Mouse (Mus musculus) spleen, adult 2 months (tissue): Measurements from ENCODE around the gene Shprh. TPM values are rescaled to one million over a fixed set of nuclear protein-coding genes. Genes with fewer than 3 reads are reported as not detected.

ENCODE experiments used
- DNase-seq, 2 experiments: peaks; one replicate each; pipeline versions ENCODE4 v3.0.0 to v3.0.0-alpha.2; 2012 to 2021; ENCODE audit warnings: low spot score in 2 of 2, low read depth in 1 of 2
- H3K27ac ChIP-seq: fragments of 200-500 bp; 2 replicates; pipeline ENCODE4 v1.5.1; 2012; ENCODE audit warnings: low read length, inconsistent platforms; ENCODE audit not compliant: insufficient read depth
- H3K27me3 ChIP-seq: fragments of 200-500 bp; 2 replicates; pipeline ENCODE4 v1.6.1; 2012; ENCODE audit warnings: mild to moderate bottlenecking, moderate library complexity, low read length, inconsistent platforms; ENCODE audit not compliant: control insufficient read depth, insufficient read depth
- H3K36me3 ChIP-seq: fragments of 200-500 bp; 2 replicates; pipeline ENCODE4 v1.6.1; 2012; ENCODE audit warnings: mild to moderate bottlenecking, low read length, inconsistent platforms; ENCODE audit not compliant: control insufficient read depth, insufficient read depth
- H3K4me1 ChIP-seq: fragments of 200-500 bp; 2 replicates; pipeline ENCODE4 v1.6.1; 2011; ENCODE audit warnings: inconsistent platforms; ENCODE audit not compliant: control insufficient read depth, insufficient read depth, insufficient read length
- H3K4me3 ChIP-seq: fragments of 200-500 bp; 2 replicates; pipeline ENCODE4 v1.5.1; 2011; ENCODE audit warnings: mild to moderate bottlenecking, inconsistent platforms; ENCODE audit not compliant: insufficient read depth, insufficient read length; ENCODE audit errors: extremely low read depth
- CTCF ChIP-seq: fragments of 200-500 bp; IDR thresholded peaks from 2 replicates; pipeline ENCODE4 v1.5.1; 2011; ENCODE audit warnings: mild to moderate bottlenecking, inconsistent platforms; ENCODE audit not compliant: insufficient read depth, insufficient read length, insufficient replicate concordance; ENCODE audit errors: extremely low read depth
- POLR2A ChIP-seq: fragments of 200-500 bp; IDR thresholded peaks from 2 replicates; pipeline ENCODE4 v1.6.1; 2011; ENCODE audit warnings: low read depth, low read length, inconsistent platforms
- WGBS: fragments of 180-500 bp; shearing (Covaris S2); methylation state at CpG from one replicate; pipeline ENCODE4 v1.1.7; 2018; 5-methylcytosine and 5-hydroxymethylcytosine counted together
- polyA plus RNA-seq: library from polyadenylated mRNA; depleted of rRNA; stranded (reverse); fragments of >200 nt; gene quantifications from 2 replicates; pipeline ENCODE4 v1.2.3, GENCODE M21; 2012; rRNA removed

Gene Shprh
- polyA plus RNA-seq, result 1.5 and 1.6 TPM in 2 replicates

DNA sequence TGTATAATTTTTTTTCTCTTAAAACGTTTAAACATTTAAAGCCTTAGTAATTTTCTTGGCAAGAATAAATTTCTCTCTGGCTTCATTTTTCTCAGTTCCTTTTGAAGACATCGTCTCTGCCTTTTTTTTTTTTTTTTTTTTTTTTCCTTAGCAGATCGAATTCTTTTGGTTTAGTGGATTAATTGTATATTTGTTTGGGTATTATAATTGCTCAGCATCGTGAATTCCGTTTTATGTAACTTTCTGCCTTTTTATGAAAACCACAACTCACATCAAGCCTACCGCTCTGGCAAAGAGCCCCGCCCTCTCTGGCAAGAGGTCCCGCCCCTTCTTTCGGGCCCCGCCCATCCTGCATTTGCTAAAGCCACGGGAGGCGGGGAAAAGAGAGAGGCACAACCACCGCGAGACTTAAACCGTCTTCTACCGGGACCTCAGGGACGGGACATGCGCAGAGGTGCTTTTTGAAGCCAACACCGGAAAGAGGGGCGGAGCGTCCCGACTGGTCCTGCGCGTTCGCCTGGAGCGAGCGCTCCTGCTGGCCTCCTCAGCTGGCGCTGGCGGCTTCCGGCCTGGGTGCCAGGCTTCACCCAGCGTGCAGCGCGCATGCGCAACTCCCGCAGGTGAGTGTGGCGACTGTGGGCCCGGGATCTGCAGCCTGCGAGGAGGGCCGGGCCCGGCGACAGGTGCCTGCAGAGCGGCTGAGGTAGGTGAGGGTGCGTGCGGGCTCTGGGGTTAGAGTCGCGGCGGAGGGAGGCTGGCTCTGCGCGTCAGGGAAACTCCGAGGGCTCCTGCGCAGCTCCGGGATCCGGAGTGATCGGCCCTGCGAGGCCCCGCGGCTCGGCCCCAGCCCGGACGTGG lies at the start of gene Shprh:
Shprh (plus strand) TSS at position 544 of the 858 bp plus-strand sequence.
- peak within 1 kb of the TSS; percentile 67 for H3K27ac ChIP-seq
- peak; percentile 98 to 99 for DNase-seq

DNA sequence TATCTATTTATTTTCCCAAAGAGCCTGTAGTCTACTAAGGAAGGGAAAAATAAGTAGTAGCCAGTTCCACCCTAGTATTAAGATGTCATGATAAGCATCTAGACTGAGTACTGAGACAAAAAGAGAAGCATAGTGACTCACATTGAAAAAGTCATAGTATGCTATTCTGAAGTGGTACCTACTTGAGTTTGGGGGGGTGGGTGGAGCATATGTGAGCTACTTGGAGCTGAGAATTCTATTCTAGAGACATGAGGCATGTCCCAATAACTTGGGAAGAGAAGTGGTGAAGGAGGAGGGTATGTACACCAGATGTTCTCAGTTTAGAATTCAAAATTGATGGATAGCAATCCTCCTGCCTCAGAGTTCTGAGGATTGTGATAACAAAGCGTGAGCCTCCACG lies 27.4 kb upstream of the Shprh start:
- Histone ChIP-seq H3K36me3 (no peaks in the 10 kb centered on the region), H3K27me3 (no peaks in the 10 kb centered on the region), H3K4me1 (no peaks in the 10 kb centered on the region), H3K27ac (no peak overlapping the region), H3K4me3 (no peak overlapping the region)
- WGBS, result 90% methylated on average over 2 of the region's 2 CpGs
- DNase-seq, result no peak
- TF ChIP-seq CTCF (no peak), POLR2A (no peak)

More for the DNA sequence above, at the start of gene Shprh:
- TF ChIP-seq POLR2A (peak; percentile 48; the same call in 1 of the 2 replicates), CTCF (no peak)
- Histone ChIP-seq H3K36me3 (peaks cover 4% of the 10 kb centered on the region; the same call in 1 of the 2 replicates), H3K27me3 (no peaks in the 10 kb centered on the region), H3K4me1 (peaks cover 2% of the 10 kb centered on the region; the same call in 1 of the 2 replicates), H3K4me3 (peak within 1 kb of the TSS; percentile 74)
- WGBS, result under 1% methylated on average over 60 of the region's 60 CpGs

DNA sequence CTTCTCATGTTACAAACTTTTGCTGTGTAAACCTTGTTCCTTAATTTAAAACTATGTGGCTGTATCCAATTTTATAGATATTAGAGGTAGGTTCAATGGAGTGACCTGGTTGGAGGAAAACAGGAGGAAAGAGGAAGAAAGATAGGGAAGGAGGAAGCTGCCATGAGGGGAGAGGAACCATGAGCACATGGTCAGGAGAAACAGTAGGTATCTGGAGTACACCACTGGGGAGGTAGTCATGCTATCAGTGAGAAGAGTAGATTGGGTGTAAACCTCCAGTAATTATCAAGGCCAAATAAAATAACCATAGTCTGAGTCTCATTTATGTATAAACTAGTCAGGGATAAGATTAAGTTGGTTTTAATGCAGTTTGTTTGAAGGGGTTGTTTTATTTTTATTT lies 3.6 kb upstream of the Shprh start:
- no peak for TF ChIP-seq CTCF
- TF ChIP-seq POLR2A, result no peak
- Histone ChIP-seq H3K27me3 (no peaks in the 10 kb centered on the region), H3K4me1 (no peaks in the 10 kb centered on the region), H3K4me3 (no peak overlapping the region), H3K27ac (no peak overlapping the region), H3K36me3 (no peaks in the 10 kb centered on the region)
- no peak for DNase-seq

DNA sequence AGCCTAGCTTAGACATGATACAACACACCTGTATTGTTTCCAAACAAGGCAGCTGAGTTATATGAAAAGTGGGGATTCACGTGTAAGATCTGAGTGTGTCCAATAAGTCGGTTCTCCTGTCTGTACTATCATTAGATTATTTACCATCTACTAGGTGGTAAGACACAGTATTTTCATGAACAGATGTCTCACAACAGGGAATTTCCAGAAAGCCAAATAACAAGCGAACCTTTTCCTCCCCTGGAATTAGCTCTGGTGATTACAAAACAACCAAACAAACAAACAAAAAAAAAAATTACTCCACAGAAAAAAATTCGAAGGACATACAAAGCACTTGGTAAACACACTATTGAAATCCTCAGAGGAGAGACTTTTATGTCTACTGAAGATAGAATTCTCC lies 781 bp upstream of the Shprh start:
- no peak overlapping the region for H3K4me3 ChIP-seq
- peaks cover 4% of the 10 kb centered on the region; the same call in 1 of the 2 replicates for H3K36me3 ChIP-seq
- TF ChIP-seq CTCF, result no peak
- no peak for DNase-seq
- no peak overlapping the region for H3K27ac ChIP-seq
- H3K4me1 ChIP-seq, result peaks cover 2% of the 10 kb centered on the region; the same call in 1 of the 2 replicates
- H3K27me3 ChIP-seq, result no peaks in the 10 kb centered on the region
- 77% methylated on average over 4 of the region's 4 CpGs for WGBS

DNA sequence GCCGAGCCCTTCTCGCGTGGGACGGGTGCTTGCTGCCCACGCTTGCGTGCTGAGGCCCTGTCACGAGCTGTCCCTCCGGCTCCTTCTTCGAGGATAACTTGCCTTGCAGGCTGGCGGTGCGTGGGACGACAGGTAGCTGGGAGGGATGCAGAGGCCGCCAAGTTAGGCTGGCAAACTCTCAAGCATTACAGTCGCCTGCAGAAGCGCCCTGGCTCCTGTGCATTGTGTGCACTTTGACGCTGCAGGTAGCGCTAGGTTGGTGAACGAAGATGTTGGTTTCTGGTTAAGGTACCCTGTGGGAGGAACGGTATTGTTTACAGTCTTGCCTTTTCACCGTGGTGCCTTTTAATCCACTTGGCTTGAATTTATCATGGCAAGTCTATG lies 507 bp downstream of the Shprh start:
- Histone ChIP-seq H3K27ac (peak overlapping the region; percentile 67), H3K27me3 (no peaks in the 10 kb centered on the region), H3K36me3 (peaks cover 7% of the 10 kb centered on the region), H3K4me3 (peak overlapping the region; percentile 74), H3K4me1 (peaks cover 2% of the 10 kb centered on the region; the same call in 1 of the 2 replicates)
- WGBS, result under 1% methylated on average over 20 of the region's 20 CpGs
- DNase-seq, result no peak
- no peak for TF ChIP-seq POLR2A
- TF ChIP-seq CTCF, result no peak

DNA sequence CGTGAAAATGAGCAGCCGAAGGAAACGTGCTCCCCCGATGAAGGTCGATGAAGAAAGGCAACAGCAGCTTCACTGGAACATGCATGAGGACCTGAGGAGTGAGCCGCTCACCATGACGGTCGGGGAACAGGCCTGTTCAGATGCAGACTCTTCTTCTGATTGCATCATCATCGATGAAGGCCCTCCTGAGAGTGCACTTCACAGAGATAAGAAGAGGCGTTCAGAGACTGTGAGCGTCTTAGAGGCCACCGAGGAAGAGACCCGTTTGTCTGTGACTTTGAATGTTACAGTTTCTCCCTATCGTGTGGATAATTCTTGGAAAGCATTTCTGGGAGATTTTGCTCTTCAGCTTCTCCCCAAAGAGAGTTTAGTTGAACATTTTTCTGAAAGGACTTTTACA lies 2.4 kb downstream of the Shprh start:
- no peak for DNase-seq
- H3K4me1 ChIP-seq, result peaks cover 2% of the 10 kb centered on the region; the same call in 1 of the 2 replicates
- 94% methylated on average over 14 of the region's 14 CpGs for WGBS
- H3K27me3 ChIP-seq, result no peaks in the 10 kb centered on the region
- TF ChIP-seq CTCF, result no peak
- TF ChIP-seq POLR2A, result no peak
- H3K36me3 ChIP-seq, result peaks cover 13% of the 10 kb centered on the region
- H3K27ac ChIP-seq, result no peak overlapping the region
- no peak overlapping the region for H3K4me3 ChIP-seq

DNA sequence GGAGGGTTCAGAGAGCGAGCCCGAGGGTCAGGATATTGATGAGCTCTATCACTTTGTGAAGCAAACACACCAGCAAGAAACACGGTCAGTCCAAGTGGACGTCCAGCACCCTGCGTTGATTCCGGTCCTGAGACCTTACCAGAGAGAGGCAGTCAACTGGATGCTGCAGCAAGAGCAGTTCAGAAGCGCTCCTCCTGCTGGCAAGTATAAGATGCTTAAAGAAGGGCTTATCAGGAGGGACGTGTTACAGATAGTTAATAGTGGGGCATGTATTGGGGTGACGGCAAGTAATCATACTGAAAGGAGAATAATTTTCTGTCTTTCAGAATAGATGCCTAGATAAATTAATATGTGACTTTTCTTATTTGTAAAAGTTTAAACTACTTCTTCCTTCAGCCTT lies 7.8 kb downstream of the Shprh start:
- DNase-seq, result no peak
- H3K4me3 ChIP-seq, result no peak overlapping the region
- H3K27ac ChIP-seq, result no peak overlapping the region
- 89% methylated on average over 9 of the region's 9 CpGs for WGBS
- peaks cover 24% of the 10 kb centered on the region for H3K36me3 ChIP-seq
- H3K27me3 ChIP-seq, result no peaks in the 10 kb centered on the region
- H3K4me1 ChIP-seq, result no peaks in the 10 kb centered on the region; the same call in 1 of the 2 replicates
- TF ChIP-seq CTCF (no peak), POLR2A (no peak)
